21 mouse cellular contexts compared by ENCODE assay signal in genomic region chr9:70365915-70366314, GRCm38 (mm10). TPM values are rescaled to one million over a fixed set of nuclear protein-coding genes. Genes with fewer than 3 reads are reported as not detected.
DNase-seq lines count a peak whose midpoint lies in the region; ATAC-seq and TF ChIP-seq lines count a peak whose summit lies in the region.
"Had no signal": no experiment of that assay in that cellular context is flagged by ENCODE, and none has a peak within 500 bp of the region (broad histone marks: within the 10 kb centered on the region; RNA-seq: fewer than 3 reads in every experiment).

No protein-coding gene starts in this region.

- 85% methylated on average over 2 of the region's 2 CpGs for WGBS in intestine, embryonic 16.5 days

- no peak overlapping the region for H3K4me3 ChIP-seq in layer of hippocampus, adult 2 months
- no peak overlapping the region for H3K4me3 ChIP-seq in intestine, embryonic 16.5 days (ENCODE audit: low read length)
- H3K4me3 ChIP-seq: embryonic facial prominence, embryonic 10.5 days; embryonic facial prominence, embryonic 12.5 days; forebrain, embryonic 13.5 days; forebrain, embryonic 15.5 days had no signal

- DNase-seq in layer of hippocampus, adult 2 months (ENCODE audit: low spot score in 2 of 2) = no peak
- DNase-seq in layer of hippocampus, postnatal 25 days (ENCODE audit: extremely low spot score in 1 of 2, low spot score in 1 of 2) = no peak
- DNase-seq in right cerebral cortex, adult 18-20 months = peak; percentile 33
- DNase-seq in right cerebral cortex, postnatal 4 days = no peak
- DNase-seq in brain, adult 2 months (ENCODE audit: low read depth, low spot score) = peak; percentile 47
- peak; percentile 32 for DNase-seq in telencephalon, adult 2 months (ENCODE audit: low read depth, low spot score)
- DNase-seq in heart, adult 18-20 months = no peak
- DNase-seq: adrenal gland, adult 2 months; adrenal gland, postnatal 14 days; adrenal gland, postnatal 36 days; cerebellum, adult 11-12 months; cerebellum, adult 2 months; cerebellum, adult 9-10 months; cerebellum, postnatal 14 days; cerebellum, postnatal 36 days; forebrain, postnatal 0 days had no signal

- no peak for TF ChIP-seq CTCF in layer of hippocampus, adult 2 months (conservative IDR thresholded peaks at IDR 0.05)

- H3K4me2 ChIP-seq in intestine, embryonic 16.5 days (ENCODE audit: low read depth, low read length) = no peak overlapping the region
- H3K4me2 ChIP-seq: embryonic facial prominence, embryonic 12.5 days; forebrain, embryonic 13.5 days; forebrain, embryonic 15.5 days had no signal

- H3K27ac ChIP-seq in layer of hippocampus, adult 2 months = peak overlapping the region; percentile 74
- no peak overlapping the region for H3K27ac ChIP-seq in intestine, embryonic 16.5 days (ENCODE audit: low read length)
- H3K27ac ChIP-seq: embryonic facial prominence, embryonic 10.5 days; embryonic facial prominence, embryonic 12.5 days; forebrain, embryonic 13.5 days; forebrain, embryonic 15.5 days had no signal

- no peaks in the 10 kb centered on the region for H3K27me3 ChIP-seq in intestine, embryonic 16.5 days (replicated peaks; ENCODE audit: control insufficient read depth, insufficient read depth, low read length)
- H3K27me3 ChIP-seq: embryonic facial prominence, embryonic 12.5 days; forebrain, embryonic 13.5 days; forebrain, embryonic 15.5 days had no signal

- H3K9me3 ChIP-seq in intestine, embryonic 16.5 days (ENCODE audit: control insufficient read depth, low read length) = no peaks in the 10 kb centered on the region
- H3K9me3 ChIP-seq: embryonic facial prominence, embryonic 10.5 days; embryonic facial prominence, embryonic 12.5 days; forebrain, embryonic 13.5 days; forebrain, embryonic 15.5 days had no signal

- ATAC-seq in intestine, embryonic 16.5 days = no peak
- ATAC-seq: forebrain, embryonic 13.5 days; forebrain, embryonic 15.5 days; forebrain, postnatal 0 days had no signal

- H3K9ac ChIP-seq in intestine, embryonic 16.5 days (ENCODE audit: low read depth, low read length) = no peak overlapping the region
- H3K9ac ChIP-seq: embryonic facial prominence, embryonic 12.5 days; forebrain, embryonic 13.5 days; forebrain, embryonic 15.5 days; forebrain, postnatal 0 days had no signal

- peaks cover 20% of the 10 kb centered on the region for H3K36me3 ChIP-seq in intestine, embryonic 16.5 days (ENCODE audit: control insufficient read depth, insufficient read depth, low read length)

- H3K4me1 ChIP-seq in intestine, embryonic 16.5 days (ENCODE audit: control insufficient read depth, insufficient read depth, low read length) = no peaks in the 10 kb centered on the region
- H3K4me1 ChIP-seq: embryonic facial prominence, embryonic 10.5 days; embryonic facial prominence, embryonic 12.5 days; forebrain, embryonic 13.5 days; forebrain, embryonic 15.5 days had no signal

RNA-seq across cellular contexts. Expression of gene Ccnb2, which starts 55.4 kb away (rescaled TPM):
- 1 to 10 TPM; 1.2 to 1.4 TPM for total RNA-seq in layer of hippocampus, adult 2 months (2021)
- total RNA-seq in layer of hippocampus, postnatal 25 days (2021) = 1 to 10 TPM; 1.1 to 1.4 TPM
- polyA plus RNA-seq in intestine, embryonic 16.5 days (2015; fragmentation: Nextera tagmentation; extraction: Ambion mirVana) = 146 and 168 TPM in 2 replicates
- total RNA-seq in heart, adult 18-20 months (2021) = under 1 TPM; 0.54 to 0.67 TPM

Comparison
In these comparisons a context has a peak if more than half of its experiments do, and no peak if none do; other contexts are left out.
1. DNase-seq: peak in right cerebral cortex, adult 18-20 months (single experiment), brain, adult 2 months (single experiment) and telencephalon, adult 2 months (single experiment); none in layer of hippocampus, adult 2 months (0 of 2), layer of hippocampus, postnatal 25 days (0 of 2), right cerebral cortex, postnatal 4 days (single experiment) and heart, adult 18-20 months (0 of 2).